27 mouse cellular contexts compared by ENCODE assay signal in genomic region chr2:132569686-132570085, GRCm38 (mm10).
"Had no signal": no experiment of that assay in that cellular context is flagged by ENCODE, and none has a peak within 500 bp of the region (broad histone marks: within the 10 kb centered on the region; RNA-seq: fewer than 3 reads in every experiment).

No protein-coding gene starts in this region.

- DNase-seq: cerebellum, adult 2 months; cerebellum, adult 8-10 months; cerebellum, adult 9-10 months; cerebellum, adult 9-11 months; cerebellum, postnatal 10 days; cerebellum, postnatal 14 days; cerebellum, postnatal 25 days; cerebellum, postnatal 36 days; embryo, embryonic 11 days; forebrain, postnatal 0 days; gastrocnemius, adult 2 months; gastrocnemius, postnatal 10 days; gastrocnemius, postnatal 14 days; gastrocnemius, postnatal 25 days; gastrocnemius, postnatal 36 days; heart, adult 2 months had no signal

- H3K27ac ChIP-seq: embryonic facial prominence, embryonic 10.5 days; embryonic facial prominence, embryonic 12.5 days; embryonic facial prominence, embryonic 13.5 days; embryonic facial prominence, embryonic 15.5 days; forebrain, embryonic 10.5 days; forebrain, embryonic 12.5 days; forebrain, embryonic 13.5 days; forebrain, embryonic 15.5 days; gastrocnemius, adult 2 months; heart, adult 2 months had no signal

- H3K9ac ChIP-seq: embryonic facial prominence, embryonic 12.5 days; embryonic facial prominence, embryonic 13.5 days; embryonic facial prominence, embryonic 15.5 days; forebrain, embryonic 12.5 days; forebrain, embryonic 13.5 days; forebrain, embryonic 15.5 days; forebrain, postnatal 0 days had no signal

- H3K9me3 ChIP-seq: embryonic facial prominence, embryonic 10.5 days; embryonic facial prominence, embryonic 12.5 days; embryonic facial prominence, embryonic 13.5 days; embryonic facial prominence, embryonic 15.5 days; forebrain, embryonic 10.5 days; forebrain, embryonic 12.5 days; forebrain, embryonic 13.5 days; forebrain, embryonic 15.5 days had no signal

- H3K4me1 ChIP-seq: embryonic facial prominence, embryonic 10.5 days; embryonic facial prominence, embryonic 12.5 days; embryonic facial prominence, embryonic 13.5 days; embryonic facial prominence, embryonic 15.5 days; forebrain, embryonic 10.5 days; forebrain, embryonic 12.5 days; forebrain, embryonic 13.5 days; forebrain, embryonic 15.5 days had no signal

- ATAC-seq: forebrain, embryonic 13.5 days; forebrain, embryonic 14.5 days; forebrain, embryonic 15.5 days; forebrain, embryonic 16.5 days; forebrain, postnatal 0 days had no signal

- H3K4me3 ChIP-seq: embryonic facial prominence, embryonic 10.5 days; embryonic facial prominence, embryonic 12.5 days; embryonic facial prominence, embryonic 13.5 days; embryonic facial prominence, embryonic 15.5 days; erythroblast, embryonic 14.5 days; forebrain, embryonic 10.5 days; forebrain, embryonic 12.5 days; forebrain, embryonic 13.5 days; forebrain, embryonic 15.5 days; gastrocnemius, adult 2 months; heart, adult 2 months had no signal

- H3K4me2 ChIP-seq: embryonic facial prominence, embryonic 12.5 days; embryonic facial prominence, embryonic 13.5 days; embryonic facial prominence, embryonic 15.5 days; forebrain, embryonic 12.5 days; forebrain, embryonic 13.5 days; forebrain, embryonic 15.5 days had no signal

- H3K27me3 ChIP-seq: embryonic facial prominence, embryonic 12.5 days; embryonic facial prominence, embryonic 13.5 days; embryonic facial prominence, embryonic 15.5 days; forebrain, embryonic 12.5 days; forebrain, embryonic 13.5 days; forebrain, embryonic 15.5 days had no signal
